Comparison of ENCODE assay signal across 16 mouse cellular contexts in genomic region chr7:50050144-50050543, GRCm38 (mm10).
"Had no signal": no experiment of that assay in that cellular context is flagged by ENCODE, and none has a peak within 500 bp of the region (broad histone marks: within the 10 kb centered on the region; RNA-seq: fewer than 3 reads in every experiment).

No protein-coding gene starts in this region.

- H3K27ac ChIP-seq: liver, embryonic 14.5 days; midbrain, embryonic 10.5 days; midbrain, embryonic 12.5 days had no signal

- H3K4me2 ChIP-seq: lung, embryonic 14.5 days; midbrain, embryonic 12.5 days had no signal

- H3K36me3 ChIP-seq: midbrain, embryonic 10.5 days; midbrain, embryonic 12.5 days had no signal

- DNase-seq: lung, adult 18-20 months; lung, embryonic 14.5 days; lung, postnatal 10 days; lung, postnatal 4 days; midbrain, embryonic 14.5 days; right cerebral cortex, postnatal 25 days; right cerebral cortex, postnatal 4 days; spleen, adult 18-20 months; thymus, adult 18-20 months; thymus, postnatal 14 days; thymus, postnatal 36 days had no signal

- H3K4me3 ChIP-seq: midbrain, embryonic 10.5 days; midbrain, embryonic 12.5 days; myocyte had no signal

- H3K9ac ChIP-seq: liver, embryonic 14.5 days; lung, embryonic 14.5 days; midbrain, embryonic 12.5 days had no signal

- H3K9me3 ChIP-seq: midbrain, embryonic 10.5 days; midbrain, embryonic 12.5 days had no signal

- ATAC-seq: midbrain, embryonic 16.5 days had no signal

- H3K4me1 ChIP-seq: midbrain, embryonic 12.5 days had no signal

- H3K27me3 ChIP-seq: midbrain, embryonic 12.5 days had no signal
